Mouse (Mus musculus): ENCODE results near the gene AC129217.1. TPM values are rescaled to one million over a fixed set of nuclear protein-coding genes. Genes with fewer than 3 reads are reported as not detected.

The AC129217.1 gene
- total and polyA plus RNA-seq, 3 experiments = 0.23 to 53.4 TPM; not detected in 1

DNA sequence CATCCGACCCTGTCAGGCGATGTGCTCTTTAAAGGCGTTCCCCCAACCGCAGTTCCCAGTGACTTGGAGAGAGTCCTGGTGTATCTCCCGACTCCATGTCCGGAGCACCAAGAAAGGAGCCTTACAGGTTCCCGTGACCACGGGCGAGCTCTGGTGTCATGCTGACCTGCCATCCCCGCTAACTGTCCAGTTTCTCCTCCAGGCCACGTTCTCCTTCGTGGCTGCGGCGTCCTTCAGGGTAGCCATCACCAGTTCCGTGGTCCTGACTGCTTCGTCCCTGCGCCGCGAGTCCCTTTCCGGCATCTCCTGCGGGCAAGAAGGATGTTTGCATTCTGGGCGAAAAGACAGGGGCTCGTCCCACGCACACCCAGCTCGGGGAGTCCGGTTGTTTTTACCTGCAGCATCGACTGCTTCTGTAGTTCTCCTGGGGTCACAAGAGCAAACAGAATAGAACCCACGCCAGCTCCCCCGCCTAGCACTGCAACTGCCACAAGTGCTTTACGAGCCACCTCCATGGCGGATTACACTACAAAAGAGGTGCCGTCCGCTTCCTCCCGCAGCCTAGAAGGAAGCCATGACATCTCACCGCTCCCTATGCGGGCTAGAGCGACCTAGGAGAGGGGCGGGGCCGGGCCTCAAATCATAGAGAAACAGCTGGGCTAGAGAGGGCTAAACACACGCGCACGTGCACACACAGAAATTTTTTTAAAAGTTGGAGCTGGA, 50.9 kb downstream of the AC129217.1 start, which contains the start of gene Uqcc3:
Gene Uqcc3 (minus strand): TSS at position 613 of the 723 bp plus-strand sequence.
- peaks cover 7% of the 10 kb centered on the region for H3K79me2 ChIP-seq (ENCODE audit: control insufficient read depth, insufficient read depth, low read length, poor library complexity)
- no peaks in the 10 kb centered on the region for H3K9me3 ChIP-seq (replicated peaks; ENCODE audit: insufficient read depth, low read length)
- peak within 1 kb of the TSS; percentile 51 for H3K27ac ChIP-seq (ENCODE audit: control insufficient read depth, low read depth, low read length)
- H3K4me3 ChIP-seq (ENCODE audit: control insufficient read depth in 1 of 2, insufficient read depth in 1 of 2, low read depth in 2 of 2, low read length in 2 of 2) = peak within 1 kb of the TSS; percentile 77 to 82
- peaks cover 0 to 6% of the 10 kb centered on the region in 2 experiments for H3K36me3 ChIP-seq (ENCODE audit: control insufficient read depth in 1 of 2, insufficient read depth in 2 of 2, low read length in 2 of 2)
- peak; percentile 95 for DNase-seq (ENCODE audit: low read depth, low spot score)
- H3K9ac ChIP-seq (ENCODE audit: control insufficient read depth, low read depth, low read length, poor library complexity, severe bottlenecking) = peak within 1 kb of the TSS; percentile 79
- H3K27me3 ChIP-seq (ENCODE audit: control insufficient read depth in 1 of 2, insufficient read depth in 2 of 2, low read length in 2 of 2) = no peaks in the 10 kb centered on the region
- 0 out of 4 replicates have a peak, but pooled peaks cover 0 to 2% of the 10 kb centered on the region in 2 experiments for H3K4me1 ChIP-seq (ENCODE audit: control insufficient read depth in 1 of 2, insufficient read depth in 2 of 2, low read length in 2 of 2)
- peak; percentile 99 for TF ChIP-seq BHLHE40 (IDR thresholded peaks at IDR 0.05; ENCODE audit: borderline replicate concordance, low read depth, low read length)
- peak; percentile 74; the same call in 1 of the 2 replicates for TF ChIP-seq POLR2AphosphoS2 (IDR thresholded peaks at IDR 0.05; ENCODE audit: low read length)
- peak; percentile 81 for TF ChIP-seq ETS1 (IDR thresholded peaks at IDR 0.05; ENCODE audit: low read depth, low read length)
- peak; percentile 50; the same call in 1 of the 2 replicates for TF ChIP-seq CHD1 (IDR thresholded peaks at IDR 0.05; ENCODE audit: low read depth, low read length)
- peak; percentile 95 for TF ChIP-seq MAZ (IDR thresholded peaks at IDR 0.05; ENCODE audit: low read depth, low read length)
- no peak for TF ChIP-seq CTCF (IDR thresholded peaks at IDR 0.05 in 2 of 3, conservative IDR thresholded peaks at IDR 0.05 in 1 of 3; ENCODE audit: control insufficient read depth in 1 of 3, insufficient read depth in 1 of 3, low read depth in 2 of 3, low read length in 3 of 3, poor library complexity in 1 of 3, severe bottlenecking in 1 of 3)
- peak; percentile 43; the same call in 1 of the 2 replicates for TF ChIP-seq NRF1 (IDR thresholded peaks at IDR 0.05; ENCODE audit: insufficient read depth, low read depth, low read length, poor library complexity, severe bottlenecking)
- no peak for TF ChIP-seq RAD21 (IDR thresholded peaks at IDR 0.05; ENCODE audit: low read depth, low read length)
- TF ChIP-seq KAT2A (conservative IDR thresholded peaks at IDR 0.05; ENCODE audit: low read depth, low read length) = peak; percentile 66; the same call in 1 of the 2 replicates
- TF ChIP-seq EP300 (IDR thresholded peaks at IDR 0.05; ENCODE audit: low read depth in 1 of 2, low read length in 2 of 2) = no peak; a peak in 2 of 4 replicates
- no peak for TF ChIP-seq TAL1 (IDR thresholded peaks at IDR 0.05; ENCODE audit: low read length)
- no peak for TF ChIP-seq USF2 (IDR thresholded peaks at IDR 0.05; ENCODE audit: borderline replicate concordance in 1 of 2, insufficient read depth in 1 of 2, low read depth in 1 of 2, low read length in 2 of 2)
- TF ChIP-seq NELFE (IDR thresholded peaks at IDR 0.05; ENCODE audit: low read depth, low read length) = peak; percentile 89
- peak; percentile 49; the same call in 1 of the 2 replicates for TF ChIP-seq MEF2A (IDR thresholded peaks at IDR 0.05; ENCODE audit: extremely low read depth, insufficient replicate concordance, low read depth, low read length, poor library complexity, severe bottlenecking)
- peak; percentile 96 for TF ChIP-seq ZNF384 (IDR thresholded peaks at IDR 0.05; ENCODE audit: low read depth, low read length)
- TF ChIP-seq ZC3H11A (IDR thresholded peaks at IDR 0.05; ENCODE audit: low read depth, low read length) = no peak
- TF ChIP-seq RCOR1 (IDR thresholded peaks at IDR 0.05; ENCODE audit: low read depth, low read length) = peak; percentile 14; the same call in 1 of the 2 replicates
- TF ChIP-seq USF1 (IDR thresholded peaks at IDR 0.05; ENCODE audit: low read depth, low read length) = peak; percentile 83
- no peak for TF ChIP-seq E2F4 (IDR thresholded peaks at IDR 0.05; ENCODE audit: borderline replicate concordance, low read depth, low read length)
- TF ChIP-seq CHD2 (IDR thresholded peaks at IDR 0.05; ENCODE audit: low read length) = no peak
- peak; percentile 99 for TF ChIP-seq MAX (IDR thresholded peaks at IDR 0.05; ENCODE audit: low read length)
- no peak for TF ChIP-seq SMC3 (IDR thresholded peaks at IDR 0.05; ENCODE audit: low read depth, low read length)
- peak; percentile 100 for TF ChIP-seq SIN3A (IDR thresholded peaks at IDR 0.05; ENCODE audit: low read length)
- TF ChIP-seq GATA1 (IDR thresholded peaks at IDR 0.05; ENCODE audit: low read depth, low read length) = no peak
- TF ChIP-seq ELF1 (IDR thresholded peaks at IDR 0.05; ENCODE audit: low read depth, low read length) = peak; percentile 71
- TF ChIP-seq GABPA (IDR thresholded peaks at IDR 0.05; ENCODE audit: low read depth, low read length) = peak; percentile 70; the same call in 1 of the 2 replicates
- TF ChIP-seq JUND (IDR thresholded peaks at IDR 0.05; ENCODE audit: low read depth, low read length) = no peak
- TF ChIP-seq POLR2A (IDR thresholded peaks at IDR 0.05; ENCODE audit: control insufficient read depth in 1 of 2, insufficient read depth in 1 of 2, low read depth in 1 of 2, low read length in 2 of 2, poor library complexity in 1 of 2) = peak; percentile 83 to 93
- peak; percentile 94 for TF ChIP-seq TBP (IDR thresholded peaks at IDR 0.05; ENCODE audit: low read depth, low read length)
- peak; percentile 99 for TF ChIP-seq MYC (IDR thresholded peaks at IDR 0.05; ENCODE audit: low read depth, low read length)
- peak; percentile 80 for TF ChIP-seq TCF12 (IDR thresholded peaks at IDR 0.05; ENCODE audit: low read depth, low read length)
- TF ChIP-seq POLR2AphosphoS5 (IDR thresholded peaks at IDR 0.05; ENCODE audit: borderline replicate concordance, low read depth, low read length) = no peak
- TF ChIP-seq ZKSCAN1 (IDR thresholded peaks at IDR 0.05; ENCODE audit: low read depth, low read length) = no peak
- 0 out of 2 replicates have a peak, but pooled peaks have one; percentile 18 for TF ChIP-seq UBTF (IDR thresholded peaks at IDR 0.05; ENCODE audit: borderline replicate concordance, insufficient read depth, low read depth, low read length)
- peak; percentile 92 for TF ChIP-seq HCFC1 (IDR thresholded peaks at IDR 0.05; ENCODE audit: low read depth, low read length)
